Mouse (Mus musculus) CD4-positive, CD25-positive, alpha-beta regulatory T cell (primary cell): ENCODE measurements around the gene Olfr1367. TPM values are rescaled to one million over a fixed set of nuclear protein-coding genes. Genes with fewer than 3 reads are reported as not detected.

ENCODE experiments used
- polyA plus RNA-seq: library from polyadenylated mRNA; unstranded; fragments of 100-300 nt; shearing (Covaris generic); gene quantifications from one replicate; pipeline ENCODE4 v1.2.1, GENCODE M21; 2017

Gene Olfr1367
- polyA plus RNA-seq, result not detected

DNA sequence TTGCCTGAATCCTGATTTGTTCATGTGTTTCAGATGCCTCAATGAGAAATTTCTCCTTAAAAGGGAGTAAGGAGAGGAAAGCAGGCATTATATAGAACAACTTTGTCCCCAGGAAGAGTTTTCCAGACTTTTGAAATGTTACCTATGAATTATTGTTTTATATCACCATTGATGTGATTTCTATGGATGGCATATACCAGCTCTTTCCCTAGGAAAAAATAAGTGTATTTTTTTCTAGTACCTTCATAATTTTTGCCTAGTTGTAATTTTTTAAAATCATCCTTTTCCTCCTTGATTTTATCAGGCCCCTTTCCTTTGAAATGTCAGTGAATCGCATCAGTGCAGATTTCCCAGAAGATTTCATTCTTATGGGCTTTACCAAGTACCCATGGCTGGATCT, at the start of gene Olfr1367:
Gene Olfr1367, plus strand, starts transcription at position 301 of the 400 bp plus-strand sequence.

GRCm38 (mm10) chr13:21311926-21312325, 34.8 kb upstream of the Olfr1367 start, which contains the start of gene Gpx6:
TSS of gene Gpx6 (plus strand) at chr13:21312125.

GRCm38 (mm10) chr13:21362621-21363248, 16.0 kb downstream of the Olfr1367 start, which contains the start of gene Zscan12:
TSS of gene Zscan12 (plus strand) at chr13:21362820.

Other genes starting within 250 kb of the Olfr1367 start
- gene Olfr1369-ps1, start 235.4 kb upstream of the Olfr1367 start, polyA plus RNA-seq, result not detected
- gene Olfr263, start 217.3 kb upstream of the Olfr1367 start, polyA plus RNA-seq, result not detected
- gene Olfr1368, start 201.0 kb upstream of the Olfr1367 start, polyA plus RNA-seq, result not detected
- gene Trim27, start 167.5 kb upstream of the Olfr1367 start, polyA plus RNA-seq, result 143 TPM
- gene Gpx5, start 54.2 kb upstream of the Olfr1367 start, polyA plus RNA-seq, result not detected
- not detected for gene Gpx6, start 34.8 kb upstream of the Olfr1367 start, polyA plus RNA-seq
- gene Zscan12, start 15.9 kb downstream of the Olfr1367 start, polyA plus RNA-seq, result 11.1 TPM
- gene Zkscan3, start 55.8 kb downstream of the Olfr1367 start, polyA plus RNA-seq, result 65.3 TPM
- 0.51 TPM for gene Pgbd1, start 94.1 kb downstream of the Olfr1367 start, polyA plus RNA-seq
- 7.3 TPM for gene Zscan26, start 106.8 kb downstream of the Olfr1367 start, polyA plus RNA-seq
- not detected for gene Nkapl, start 121.6 kb downstream of the Olfr1367 start, polyA plus RNA-seq
- 0.13 TPM for gene Zkscan4, start 132.0 kb downstream of the Olfr1367 start, polyA plus RNA-seq
- gene Gm10065, start 132.5 kb downstream of the Olfr1367 start, polyA plus RNA-seq, result not detected
- not detected for gene AK157302, start 148.3 kb downstream of the Olfr1367 start, polyA plus RNA-seq
- 8.7 TPM for gene Gm11273, start 154.5 kb downstream of the Olfr1367 start, polyA plus RNA-seq
- 7.3 TPM for gene Zkscan8, start 184.2 kb downstream of the Olfr1367 start, polyA plus RNA-seq
- gene Olfr1366, start 195.9 kb downstream of the Olfr1367 start, polyA plus RNA-seq, result not detected
- gene Olfr1535, start 213.0 kb downstream of the Olfr1367 start, polyA plus RNA-seq, result not detected
- gene Olfr1364, start 234.8 kb downstream of the Olfr1367 start, polyA plus RNA-seq, result not detected